Mouse (Mus musculus) lung, embryonic 16.5 days (tissue): Measurements from ENCODE around the gene Vstm2l. TPM values are rescaled to one million over a fixed set of nuclear protein-coding genes. Genes with fewer than 3 reads are reported as not detected.

Source experiments
- ATAC-seq: fragments of 200-750 bp; cut with Nextera tagmentation; 2 replicates; pipeline ENCODE4 v1.8.0; 2017; ENCODE audit warnings: low read depth, mild to moderate bottlenecking, moderate library complexity
- H3K27ac ChIP-seq: fragments of 300-500 bp; sonication (generic); 2 replicates; pipeline ENCODE4 v1.5.1; 2014; ENCODE audit warnings: mild to moderate bottlenecking, control low read depth, low read length
- H3K27me3 ChIP-seq: fragments of 300-500 bp; sonication (generic); 2 replicates; pipeline ENCODE4 v1.6.1; 2014; ENCODE audit warnings: low read depth, low read length, mixed read lengths; ENCODE audit not compliant: control insufficient read depth, insufficient read depth
- H3K36me3 ChIP-seq: fragments of 300-500 bp; sonication (generic); 2 replicates; pipeline ENCODE4 v1.6.1; 2014; ENCODE audit warnings: low read length; ENCODE audit not compliant: control insufficient read depth, insufficient read depth
- H3K4me1 ChIP-seq: fragments of 300-500 bp; sonication (generic); replicated peaks from 2 replicates; pipeline ENCODE4 v1.6.1; 2014; ENCODE audit warnings: low read length, mixed read lengths; ENCODE audit not compliant: control insufficient read depth, insufficient read depth
- H3K4me2 ChIP-seq: fragments of 300-500 bp; sonication (generic); 2 replicates; pipeline ENCODE4 v1.6.1; 2014; ENCODE audit warnings: low read depth, low read length, control low read depth
- H3K4me3 ChIP-seq: fragments of 300-500 bp; sonication (generic); 2 replicates; pipeline ENCODE4 v1.5.1; 2014; ENCODE audit warnings: mild to moderate bottlenecking, low read length, control low read depth
- H3K9ac ChIP-seq: fragments of 300-500 bp; sonication (generic); 2 replicates; pipeline ENCODE4 v1.6.1; 2014; ENCODE audit warnings: low read length, control low read depth
- H3K9me3 ChIP-seq: fragments of 300-500 bp; sonication (generic); 2 replicates; pipeline ENCODE4 v1.6.1; 2016; ENCODE audit warnings: low read length; ENCODE audit not compliant: control insufficient read depth
- WGBS: fragments of 180-500 bp; shearing (Covaris S2); extraction: QIAGEN DNeasy Blood & Tissue Kit; methylation state at CpG from one replicate; pipeline ENCODE4 v1.1.7; 2014; 5-methylcytosine and 5-hydroxymethylcytosine counted together
- polyA plus RNA-seq: library from polyadenylated mRNA; unstranded; fragments of >200 nt; fragmentation: Nextera tagmentation; extraction: Ambion mirVana; gene quantifications from 2 replicates; pipeline ENCODE4 v1.2.1, GENCODE M21; 2015

Gene Vstm2l
- not detected in 2 replicates for polyA plus RNA-seq

DNA sequence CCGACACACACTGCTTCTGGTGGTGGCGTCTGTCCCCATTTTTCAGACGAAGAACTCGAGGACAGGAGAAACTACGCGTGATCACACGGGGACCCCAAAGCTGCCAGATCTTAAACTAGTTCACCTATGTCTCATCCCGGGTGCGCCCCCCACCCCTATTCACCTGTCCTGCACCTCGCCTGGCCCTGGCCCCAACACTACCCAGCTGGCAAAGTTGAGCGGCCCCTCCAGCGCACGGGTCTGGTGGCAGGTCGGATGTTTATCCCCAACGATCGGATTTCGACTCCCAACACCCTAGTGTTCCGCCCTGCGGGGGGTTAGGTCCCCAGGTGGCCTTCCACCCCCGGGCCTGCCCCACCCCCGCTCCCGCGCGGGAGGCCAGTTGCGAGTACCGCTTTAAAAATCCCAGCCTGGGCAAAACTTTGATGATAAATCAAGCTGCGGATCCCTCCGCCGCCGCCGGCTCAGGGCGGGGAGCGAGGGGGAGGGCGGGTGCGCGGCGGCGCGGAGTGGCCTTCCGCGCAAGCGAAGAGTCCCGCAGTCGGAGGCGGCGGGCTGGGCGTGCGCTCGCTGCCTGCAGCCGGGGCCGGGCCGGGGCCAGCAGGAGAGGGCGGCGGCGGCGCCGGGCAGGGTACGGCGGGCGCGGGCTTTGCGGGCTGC is at the start of gene Vstm2l:
Gene Vstm2l, plus strand, starts transcription at position 549 of the 660 bp plus-strand sequence.
- peak within 1 kb of the TSS; percentile 29 for H3K4me3 ChIP-seq
- H3K27ac ChIP-seq, result no peak within 1 kb of the TSS
- no peaks in the 10 kb centered on the region for H3K9me3 ChIP-seq
- no peak within 1 kb of the TSS for H3K9ac ChIP-seq
- peaks cover 4% of the 10 kb centered on the region; the same call in 1 of the 2 replicates for H3K4me1 ChIP-seq
- H3K27me3 ChIP-seq, result peaks cover 35% of the 10 kb centered on the region
- WGBS, result 3% methylated on average over 50 of the region's 62 CpGs
- no peaks in the 10 kb centered on the region for H3K36me3 ChIP-seq
- ATAC-seq, result no peak
- H3K4me2 ChIP-seq, result peak within 1 kb of the TSS; percentile 38

DNA sequence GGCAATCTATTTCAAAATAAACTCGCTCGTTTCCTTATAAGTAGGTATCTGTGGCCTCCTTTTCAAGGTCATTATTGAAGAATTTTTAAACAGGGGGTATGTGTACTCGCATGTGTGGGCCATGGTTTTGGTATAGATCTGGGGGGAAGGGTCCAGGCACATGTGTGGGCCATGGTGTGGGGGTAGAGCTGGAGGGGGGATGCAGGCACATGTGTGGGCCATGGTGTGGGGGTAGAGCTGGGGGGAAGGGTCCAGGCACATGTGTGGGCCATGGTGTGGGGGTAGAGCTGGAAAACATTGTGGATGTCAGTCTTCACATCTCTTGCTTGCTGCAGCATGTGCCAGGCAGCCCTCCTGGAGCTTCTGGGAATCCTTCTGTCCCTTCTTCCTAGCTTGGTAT is 47.3 kb upstream of the Vstm2l start:
- Histone ChIP-seq H3K4me2 (no peak overlapping the region), H3K27me3 (no peaks in the 10 kb centered on the region), H3K4me1 (no peaks in the 10 kb centered on the region), H3K9me3 (no peaks in the 10 kb centered on the region), H3K4me3 (no peak overlapping the region), H3K9ac (no peak overlapping the region), H3K36me3 (no peaks in the 10 kb centered on the region; the same call in 1 of the 2 replicates), H3K27ac (no peak overlapping the region)
- ATAC-seq, result no peak
- WGBS, result 75% methylated on average over 3 of the region's 3 CpGs

GRCm38 (mm10) chr2:157870247-157870646 is 44.2 kb upstream of the Vstm2l start:
- Histone ChIP-seq H3K27ac (no peak overlapping the region), H3K9ac (no peak overlapping the region), H3K4me1 (no peaks in the 10 kb centered on the region), H3K4me2 (no peak overlapping the region), H3K4me3 (no peak overlapping the region), H3K9me3 (no peaks in the 10 kb centered on the region), H3K27me3 (no peaks in the 10 kb centered on the region), H3K36me3 (no peaks in the 10 kb centered on the region; the same call in 1 of the 2 replicates)
- WGBS, result 77% methylated on average over 6 of the region's 6 CpGs
- ATAC-seq, result no peak

DNA sequence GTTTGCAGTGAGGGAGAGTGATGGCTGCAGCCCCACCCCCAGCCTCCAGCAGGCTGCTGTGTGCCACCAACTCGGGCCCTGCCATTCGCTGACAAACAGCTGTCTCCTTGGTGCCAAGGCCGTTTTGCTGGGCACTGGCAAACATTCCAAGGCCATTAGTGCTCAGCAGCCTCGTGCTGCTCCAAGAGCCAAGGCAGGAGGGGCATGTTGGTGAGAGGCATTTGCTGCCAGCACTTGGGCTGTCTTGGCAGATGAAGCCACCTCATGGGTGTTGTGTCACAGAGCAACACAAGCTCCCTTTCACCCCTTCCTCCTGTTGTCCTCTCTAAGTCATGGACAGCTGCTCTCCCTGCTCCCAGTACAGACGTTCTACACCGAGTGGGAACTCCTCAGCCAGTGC is 41.2 kb upstream of the Vstm2l start:
- no peak for ATAC-seq
- WGBS, result 52% methylated on average over 6 of the region's 6 CpGs
- no peak overlapping the region for H3K4me2 ChIP-seq
- no peaks in the 10 kb centered on the region; the same call in 1 of the 2 replicates for H3K36me3 ChIP-seq
- no peaks in the 10 kb centered on the region for H3K27me3 ChIP-seq
- H3K4me3 ChIP-seq, result no peak overlapping the region
- H3K9me3 ChIP-seq, result no peaks in the 10 kb centered on the region
- H3K4me1 ChIP-seq, result no peaks in the 10 kb centered on the region
- no peak overlapping the region for H3K9ac ChIP-seq
- H3K27ac ChIP-seq, result no peak overlapping the region

- H3K9ac ChIP-seq, result no peak overlapping the region
These were observed 40.8 kb upstream of the Vstm2l start for GRCm38 (mm10) chr2:157873691-157874090.

GRCm38 (mm10) chr2:157875111-157875510 is 39.3 kb upstream of the Vstm2l start:
- H3K36me3 ChIP-seq, result no peaks in the 10 kb centered on the region; the same call in 1 of the 2 replicates
- 75% methylated on average over 8 of the region's 8 CpGs for WGBS
- H3K9ac ChIP-seq, result no peak overlapping the region
- H3K4me2 ChIP-seq, result no peak overlapping the region
- H3K27ac ChIP-seq, result no peak overlapping the region
- H3K4me1 ChIP-seq, result no peaks in the 10 kb centered on the region
- no peak overlapping the region for H3K4me3 ChIP-seq
- H3K27me3 ChIP-seq, result no peaks in the 10 kb centered on the region
- no peak for ATAC-seq
- H3K9me3 ChIP-seq, result no peaks in the 10 kb centered on the region

More at GRCm38 (mm10) chr2:157873691-157874090, 40.8 kb upstream of the Vstm2l start:
- Histone ChIP-seq H3K4me3 (no peak overlapping the region), H3K4me2 (no peak overlapping the region), H3K27me3 (no peaks in the 10 kb centered on the region), H3K4me1 (no peaks in the 10 kb centered on the region), H3K9me3 (no peaks in the 10 kb centered on the region), H3K36me3 (no peaks in the 10 kb centered on the region; the same call in 1 of the 2 replicates), H3K27ac (no peak overlapping the region)
- WGBS, result 68% methylated on average over 1 of the region's 1 CpGs
- ATAC-seq, result no peak

DNA sequence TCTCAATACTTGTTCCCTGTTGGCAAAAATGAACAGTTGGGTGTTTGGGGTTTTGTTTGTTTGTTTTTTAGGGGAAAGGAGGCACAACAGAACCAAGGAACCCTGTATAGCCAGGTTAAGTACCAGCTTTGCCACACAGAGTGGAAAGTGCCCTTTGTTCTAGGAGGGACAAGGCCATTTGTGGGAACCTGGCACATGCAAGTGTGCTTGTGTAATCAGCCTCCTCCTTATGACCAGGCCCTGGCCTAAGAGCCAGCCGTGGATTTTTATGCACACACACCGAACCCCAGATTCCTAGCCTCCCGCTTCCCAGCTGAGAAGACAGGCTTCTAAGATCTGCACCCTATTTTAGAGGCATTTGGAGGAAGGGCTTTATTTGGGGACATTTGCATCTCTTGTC is 37.1 kb upstream of the Vstm2l start:
- H3K4me3 ChIP-seq, result no peak overlapping the region
- no peak for ATAC-seq
- no peaks in the 10 kb centered on the region for H3K36me3 ChIP-seq
- no peaks in the 10 kb centered on the region for H3K27me3 ChIP-seq
- no peak overlapping the region for H3K27ac ChIP-seq
- 81% methylated on average over 3 of the region's 3 CpGs for WGBS
- H3K4me1 ChIP-seq, result no peaks in the 10 kb centered on the region
- no peaks in the 10 kb centered on the region for H3K9me3 ChIP-seq
- no peak overlapping the region for H3K9ac ChIP-seq
- H3K4me2 ChIP-seq, result no peak overlapping the region

DNA sequence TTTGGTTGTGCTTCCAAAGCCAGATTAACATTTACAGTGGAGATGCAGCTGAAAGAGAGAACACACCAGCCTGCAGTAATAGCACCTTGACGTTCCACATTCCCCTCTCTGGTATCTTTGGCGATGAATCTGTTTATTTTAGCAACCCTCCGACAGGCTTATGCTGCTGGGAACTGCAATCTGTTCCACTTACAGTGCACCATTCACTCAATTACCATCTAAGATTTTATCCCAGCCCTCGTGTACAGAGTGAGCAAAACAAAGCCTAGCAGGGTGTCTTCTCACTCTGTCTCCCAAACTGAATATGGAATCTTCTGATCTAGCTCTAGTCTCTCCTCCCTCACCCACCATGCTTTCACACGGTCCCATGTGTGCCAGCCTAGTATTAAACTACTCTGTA is 36.5 kb upstream of the Vstm2l start:
- 38% methylated on average over 5 of the region's 5 CpGs for WGBS
- Histone ChIP-seq H3K27ac (no peak overlapping the region), H3K4me2 (no peak overlapping the region), H3K36me3 (no peaks in the 10 kb centered on the region), H3K9ac (no peak overlapping the region), H3K4me3 (no peak overlapping the region), H3K4me1 (no peaks in the 10 kb centered on the region), H3K9me3 (no peaks in the 10 kb centered on the region), H3K27me3 (no peaks in the 10 kb centered on the region)
- no peak for ATAC-seq

GRCm38 (mm10) chr2:157881939-157882338 is 32.5 kb upstream of the Vstm2l start:
- no peak overlapping the region for H3K9ac ChIP-seq
- WGBS, result 22% methylated on average over 11 of the region's 11 CpGs
- no peaks in the 10 kb centered on the region for H3K9me3 ChIP-seq
- no peak overlapping the region for H3K4me2 ChIP-seq
- H3K27ac ChIP-seq, result no peak overlapping the region
- ATAC-seq, result no peak
- H3K27me3 ChIP-seq, result no peaks in the 10 kb centered on the region
- no peak overlapping the region for H3K4me3 ChIP-seq
- H3K36me3 ChIP-seq, result 0 out of 2 replicates have a peak, but pooled peaks cover 5% of the 10 kb centered on the region
- no peaks in the 10 kb centered on the region for H3K4me1 ChIP-seq
